Mouse (Mus musculus) activated CD4-positive, CD25-positive, alpha-beta regulatory T cell, adult 9 weeks (primary cell): ENCODE measurements around the gene Hnrnpd. TPM values are rescaled to one million over a fixed set of nuclear protein-coding genes. Genes with fewer than 3 reads are reported as not detected.

Experiments used
- polyA plus RNA-seq: library from polyadenylated mRNA; unstranded; fragments of 100-300 nt; shearing (Covaris generic); gene quantifications from one replicate; pipeline ENCODE4 v1.2.1, GENCODE M21; 2017

Gene Hnrnpd
- 15.4 TPM for polyA plus RNA-seq

DNA sequence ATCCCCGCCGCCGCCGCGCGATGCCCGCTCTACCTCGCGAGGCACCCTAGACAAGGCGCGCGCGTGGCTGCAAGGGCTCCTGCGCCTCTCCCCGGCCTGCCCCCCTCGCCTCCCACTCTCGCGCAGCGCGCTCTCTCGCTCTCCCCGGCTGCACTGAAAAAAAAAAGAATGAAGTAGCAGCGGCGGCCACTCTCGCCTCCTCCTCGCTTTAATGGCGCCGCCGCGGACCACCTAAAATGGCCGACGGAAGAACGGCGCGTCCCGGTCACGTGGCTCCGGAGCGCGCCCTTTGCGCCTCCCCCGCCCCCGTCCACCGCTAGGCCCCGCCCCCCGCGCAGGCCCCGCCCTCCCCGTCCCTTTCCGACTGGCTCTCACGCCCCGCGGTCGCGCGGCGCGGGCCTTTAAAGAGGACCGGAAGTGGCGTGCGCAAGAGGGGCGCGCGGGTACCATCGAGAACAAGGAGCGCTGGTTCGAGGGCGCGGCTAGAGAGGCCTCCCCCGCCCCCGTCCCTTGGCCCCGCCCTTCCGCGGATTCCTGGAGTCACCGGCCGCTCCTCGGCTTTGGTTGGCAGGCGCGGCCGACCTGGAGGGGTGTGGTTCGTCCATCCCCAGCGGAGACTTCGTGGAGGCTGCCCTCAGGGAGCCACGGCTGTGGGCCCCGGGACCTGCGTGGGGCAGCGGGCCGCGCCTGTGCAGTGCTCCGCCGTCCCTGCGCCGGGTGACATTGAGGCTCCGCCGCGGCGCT, at the start of gene Hnrnpd, which contains the start of gene 4930524J08Rik:
Gene Hnrnpd, minus strand, starts transcription at position 240 of the 744 bp plus-strand sequence.
Gene 4930524J08Rik, plus strand, starts transcription at position 363 of the 744 bp plus-strand sequence.

GRCm38 (mm10) chr5:99906181-99906956, 72.4 kb downstream of the Hnrnpd start, which contains the start of gene Vamp9:
Gene Vamp9, plus strand, starts transcription at chr5:99906254.

Other genes starting within 250 kb of the Hnrnpd start
- gene Rasgef1b, start 249.9 kb downstream of the Hnrnpd start, polyA plus RNA-seq = 6.8 TPM
- not detected for gene Vamp9, start 72.7 kb downstream of the Hnrnpd start, polyA plus RNA-seq
- gene 4930524J08Rik, start 123 bp upstream of the Hnrnpd start, polyA plus RNA-seq = not detected
- 115 TPM for gene Hnrnpdl, start 60.7 kb upstream of the Hnrnpd start, polyA plus RNA-seq
- 34.7 TPM for gene Enoph1, start 61.0 kb upstream of the Hnrnpd start, polyA plus RNA-seq
- gene Tmem150c, start 180.9 kb upstream of the Hnrnpd start, polyA plus RNA-seq = 0.24 TPM